Mouse (Mus musculus) forebrain, embryonic 14.5 days (tissue): ENCODE measurements around the gene Slc15a4. TPM values are rescaled to one million over a fixed set of nuclear protein-coding genes. Genes with fewer than 3 reads are reported as not detected.
A peak's percentile ranks its signal among the peaks of the same experiment; 100 is the strongest.

Experiments
- ATAC-seq: fragments of 200-750 bp; cut with Nextera tagmentation; 2 replicates; pipeline ENCODE4 v1.8.0; 2017; ENCODE audit warnings: mild to moderate bottlenecking, moderate library complexity
- DNase-seq: peaks from one replicate; pipeline ENCODE4 v3.0.0-alpha.2; 2015; ENCODE audit warnings: low spot score
- H3K27ac ChIP-seq: fragments of 300-500 bp; sonication (generic); 2 replicates; pipeline ENCODE4 v1.5.1; 2014; ENCODE audit warnings: low read depth, mild to moderate bottlenecking, control low read depth, low read length, moderate library complexity
- H3K27me3 ChIP-seq: fragments of 300-500 bp; sonication (generic); replicated peaks from 2 replicates; pipeline ENCODE4 v1.6.1; 2014; ENCODE audit warnings: low read length, control low read depth, mixed read lengths; ENCODE audit not compliant: control insufficient read depth, insufficient read depth
- H3K36me3 ChIP-seq: fragments of 300-500 bp; sonication (generic); 2 replicates; pipeline ENCODE4 v1.6.1; 2014; ENCODE audit warnings: low read length, control low read depth; ENCODE audit not compliant: control insufficient read depth, insufficient read depth
- H3K4me1 ChIP-seq: fragments of 300-500 bp; sonication (generic); 2 replicates; pipeline ENCODE4 v1.6.1; 2014; ENCODE audit warnings: antibody characterized with exemption, low read length, control low read depth; ENCODE audit not compliant: control insufficient read depth, insufficient read depth
- H3K4me2 ChIP-seq: fragments of 300-500 bp; sonication (generic); 2 replicates; pipeline ENCODE4 v1.6.1; 2014; ENCODE audit warnings: mild to moderate bottlenecking, control low read depth, low read length
- H3K4me3 ChIP-seq: fragments of 300-500 bp; sonication (generic); 2 replicates; pipeline ENCODE4 v1.5.1; 2014; ENCODE audit warnings: low read depth, low read length, control low read depth
- H3K9ac ChIP-seq: fragments of 300-500 bp; sonication (generic); 2 replicates; pipeline ENCODE4 v1.6.1; 2014; ENCODE audit warnings: mild to moderate bottlenecking, low read length, control low read depth, moderate library complexity
- H3K9me3 ChIP-seq: fragments of 300-500 bp; sonication (generic); replicated peaks from 2 replicates; pipeline ENCODE4 v1.6.1; 2016; ENCODE audit warnings: low read length, control low read depth, mixed read lengths; ENCODE audit not compliant: control insufficient read depth
- WGBS: fragments of 180-500 bp; shearing (Covaris S2); extraction: QIAGEN DNeasy Blood & Tissue Kit; methylation state at CpG from one replicate; pipeline ENCODE4 v1.1.7; 2014; 5-methylcytosine and 5-hydroxymethylcytosine counted together
- polyA plus RNA-seq: library from polyadenylated mRNA; unstranded; fragments of >200 nt; fragmentation: Nextera tagmentation; extraction: Ambion mirVana; gene quantifications from 2 replicates; pipeline ENCODE4 v1.2.1, GENCODE M21; 2014

Gene Slc15a4
- polyA plus RNA-seq, 1 experiment from 2014 or later = 18.2 TPM

DNA sequence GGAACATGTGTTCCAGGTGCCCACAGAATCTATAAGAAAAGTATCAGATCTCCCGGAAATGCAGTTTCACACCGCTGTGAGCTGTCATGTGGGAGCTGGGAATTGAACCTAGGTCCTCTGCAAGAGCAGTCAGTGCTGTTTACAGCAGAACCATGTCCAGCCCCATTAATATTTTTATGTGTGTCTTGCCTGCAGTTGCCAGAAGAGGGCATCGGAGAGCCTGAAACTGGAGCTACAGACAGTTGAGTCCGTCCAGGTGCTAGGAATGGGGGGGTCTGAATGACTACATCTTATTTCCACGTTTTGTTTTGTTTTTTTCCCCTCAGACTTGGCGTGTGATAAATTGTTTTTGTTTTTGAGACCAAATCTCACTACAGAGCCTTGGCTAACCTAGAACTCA is 15.3 kb upstream of the Slc15a4 start:
- WGBS = 80% methylated on average over 6 of the region's 6 CpGs

DNA sequence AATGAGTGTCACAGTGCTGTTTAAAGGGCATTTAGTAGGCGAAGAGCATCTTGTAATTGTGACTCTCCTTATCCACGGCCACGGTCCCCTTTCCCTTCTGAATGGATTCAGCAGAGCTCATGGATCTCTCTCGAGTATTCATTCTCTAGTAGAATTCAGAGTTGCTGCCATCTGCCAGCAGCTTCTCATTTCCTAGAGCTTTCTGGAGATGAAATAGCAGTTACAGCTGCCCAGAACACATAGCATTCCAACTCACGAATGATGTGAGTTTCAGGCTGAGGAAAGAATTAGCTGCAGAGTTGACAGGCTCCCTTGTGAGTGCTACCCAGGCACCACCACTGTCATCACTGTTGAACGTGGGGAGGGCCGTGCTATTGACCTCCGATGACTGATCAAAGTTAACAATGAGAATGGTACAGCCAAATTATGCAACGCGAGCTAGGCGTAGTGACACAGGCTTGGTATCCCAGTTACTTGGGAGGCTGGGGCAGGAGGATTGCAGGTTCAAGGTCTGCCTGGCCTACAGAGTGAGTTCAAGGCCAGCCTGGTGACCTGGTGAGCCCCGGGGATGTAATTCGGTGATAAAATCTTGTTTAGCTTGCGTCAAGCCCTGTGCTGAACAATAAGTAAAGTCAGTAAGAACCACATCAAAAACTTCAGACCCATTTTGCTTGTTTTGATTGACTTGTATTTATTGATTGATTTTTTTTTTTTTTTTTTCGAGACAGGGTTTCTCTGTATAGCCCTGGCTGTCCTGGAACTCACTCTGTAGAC is 8.7 kb upstream of the Slc15a4 start:
- Histone ChIP-seq H3K27ac (no peak overlapping the region), H3K36me3 (no peaks in the 10 kb centered on the region), H3K4me2 (no peak overlapping the region), H3K27me3 (no peaks in the 10 kb centered on the region), H3K4me1 (no peaks in the 10 kb centered on the region), H3K9ac (no peak overlapping the region), H3K4me3 (no peak overlapping the region), H3K9me3 (peaks cover 5% of the 10 kb centered on the region; the same call in 1 of the 2 replicates)
- no peak for DNase-seq
- no peak for ATAC-seq
- 94% methylated on average over 15 of the region's 15 CpGs for WGBS

More for the DNA sequence above, 15.3 kb upstream of the Slc15a4 start:
- DNase-seq (no peak), ATAC-seq (no peak)
- H3K4me3 ChIP-seq = no peak overlapping the region
- no peaks in the 10 kb centered on the region for H3K9me3 ChIP-seq
- no peaks in the 10 kb centered on the region for H3K36me3 ChIP-seq
- no peaks in the 10 kb centered on the region for H3K27me3 ChIP-seq
- H3K9ac ChIP-seq = no peak overlapping the region
- H3K27ac ChIP-seq = no peak overlapping the region
- no peak overlapping the region for H3K4me2 ChIP-seq
- H3K4me1 ChIP-seq = no peaks in the 10 kb centered on the region

DNA sequence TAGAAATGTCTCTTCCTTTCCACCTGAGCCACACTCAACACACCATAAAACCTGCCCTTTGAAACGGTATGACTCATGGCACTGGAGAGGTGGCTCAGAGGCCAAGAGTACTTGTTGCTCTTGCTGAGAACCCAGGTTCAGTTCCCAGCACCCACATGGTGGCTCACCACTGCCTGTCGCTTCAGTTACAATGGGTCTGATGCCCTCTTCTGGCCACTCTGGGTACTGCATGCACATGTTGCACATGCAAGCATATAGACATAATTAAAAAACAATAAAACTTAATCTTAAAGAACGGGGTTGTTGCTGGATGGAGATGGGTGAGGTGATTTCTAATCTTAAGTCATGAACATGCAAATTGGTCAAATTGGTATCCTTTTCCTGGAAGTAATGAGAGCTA is 7.7 kb upstream of the Slc15a4 start:
- DNase-seq = no peak
- H3K4me3 ChIP-seq = no peak overlapping the region
- 91% methylated on average over 3 of the region's 3 CpGs for WGBS

GRCm38 (mm10) chr5:127639635-127640034 is 6.9 kb upstream of the Slc15a4 start:
- DNase-seq (no peak), ATAC-seq (no peak)
- Histone ChIP-seq H3K27me3 (no peaks in the 10 kb centered on the region), H3K9me3 (peaks cover 5% of the 10 kb centered on the region; the same call in 1 of the 2 replicates), H3K9ac (no peak overlapping the region), H3K36me3 (no peaks in the 10 kb centered on the region), H3K27ac (no peak overlapping the region), H3K4me1 (no peaks in the 10 kb centered on the region), H3K4me3 (no peak overlapping the region), H3K4me2 (no peak overlapping the region)
- WGBS = 89% methylated on average over 13 of the region's 13 CpGs

More for the DNA sequence above, 7.7 kb upstream of the Slc15a4 start:
- H3K4me2 ChIP-seq = no peak overlapping the region
- no peak overlapping the region for H3K27ac ChIP-seq
- no peak overlapping the region for H3K9ac ChIP-seq
- H3K36me3 ChIP-seq = no peaks in the 10 kb centered on the region
- H3K27me3 ChIP-seq = no peaks in the 10 kb centered on the region
- ATAC-seq = no peak
- H3K9me3 ChIP-seq = peaks cover 5% of the 10 kb centered on the region; the same call in 1 of the 2 replicates
- H3K4me1 ChIP-seq = no peaks in the 10 kb centered on the region

GRCm38 (mm10) chr5:127639067-127639605 is 6.4 kb upstream of the Slc15a4 start:
- Histone ChIP-seq H3K27me3 (no peaks in the 10 kb centered on the region), H3K36me3 (no peaks in the 10 kb centered on the region), H3K9ac (no peak overlapping the region), H3K4me1 (no peaks in the 10 kb centered on the region), H3K9me3 (peaks cover 5% of the 10 kb centered on the region; the same call in 1 of the 2 replicates), H3K27ac (no peak overlapping the region), H3K4me3 (no peak overlapping the region), H3K4me2 (no peak overlapping the region)
- ATAC-seq (no peak), DNase-seq (no peak)
- WGBS = 84% methylated on average over 6 of the region's 6 CpGs

GRCm38 (mm10) chr5:127638177-127638576 is 5.5 kb upstream of the Slc15a4 start:
- H3K9ac ChIP-seq = no peak overlapping the region
- H3K27me3 ChIP-seq = no peaks in the 10 kb centered on the region
- H3K4me3 ChIP-seq = no peak overlapping the region
- H3K27ac ChIP-seq = no peak overlapping the region
- no peaks in the 10 kb centered on the region for H3K4me1 ChIP-seq
- H3K9me3 ChIP-seq = peaks cover 5% of the 10 kb centered on the region; the same call in 1 of the 2 replicates
- 92% methylated on average over 2 of the region's 2 CpGs for WGBS
- no peak for DNase-seq
- ATAC-seq = no peak
- H3K4me2 ChIP-seq = no peak overlapping the region
- H3K36me3 ChIP-seq = no peaks in the 10 kb centered on the region

DNA sequence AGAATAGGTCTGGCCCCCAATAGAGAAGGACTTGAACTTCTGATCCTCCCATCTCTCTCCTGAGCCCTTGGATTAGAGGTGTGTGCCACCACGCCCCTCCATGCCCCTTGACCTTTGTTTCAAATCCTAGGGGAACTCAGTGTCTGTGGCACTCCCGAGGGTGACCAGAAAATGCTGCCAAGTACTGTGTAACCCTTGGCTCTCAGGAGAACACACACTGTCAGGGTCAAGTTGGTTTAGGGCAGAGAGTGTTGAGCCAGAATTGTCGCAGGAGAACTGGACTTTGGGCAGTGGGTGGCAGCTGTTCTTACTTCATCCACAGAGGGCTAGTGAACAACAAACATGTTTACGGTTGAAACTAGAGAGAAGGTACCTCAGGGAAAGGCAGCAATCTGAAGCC is 4.9 kb upstream of the Slc15a4 start:
- H3K4me3 ChIP-seq = no peak overlapping the region
- no peak overlapping the region for H3K9ac ChIP-seq
- H3K9me3 ChIP-seq = peaks cover 5% of the 10 kb centered on the region; the same call in 1 of the 2 replicates
- DNase-seq = no peak
- no peak for ATAC-seq
- H3K4me1 ChIP-seq = no peaks in the 10 kb centered on the region
- H3K36me3 ChIP-seq = no peaks in the 10 kb centered on the region
- no peak overlapping the region for H3K4me2 ChIP-seq
- 87% methylated on average over 4 of the region's 4 CpGs for WGBS
- H3K27me3 ChIP-seq = no peaks in the 10 kb centered on the region
- no peak overlapping the region for H3K27ac ChIP-seq

GRCm38 (mm10) chr5:127633666-127634065 is 969 bp upstream of the Slc15a4 start:
- Histone ChIP-seq H3K9ac (no peak overlapping the region), H3K4me3 (no peak overlapping the region), H3K27ac (no peak overlapping the region), H3K27me3 (no peaks in the 10 kb centered on the region), H3K4me1 (0 out of 2 replicates have a peak, but pooled peaks cover 2% of the 10 kb centered on the region), H3K4me2 (no peak overlapping the region), H3K36me3 (no peaks in the 10 kb centered on the region), H3K9me3 (no peaks in the 10 kb centered on the region)
- WGBS = 93% methylated on average over 7 of the region's 7 CpGs
- DNase-seq (no peak), ATAC-seq (no peak)

GRCm38 (mm10) chr5:127633188-127633587 is 491 bp upstream of the Slc15a4 start:
- no peak for DNase-seq
- Histone ChIP-seq H3K27me3 (no peaks in the 10 kb centered on the region), H3K4me2 (peak overlapping the region; percentile 96), H3K4me3 (peak overlapping the region; percentile 60; the same call in 1 of the 2 replicates), H3K9me3 (no peaks in the 10 kb centered on the region), H3K27ac (no peak overlapping the region), H3K4me1 (0 out of 2 replicates have a peak, but pooled peaks cover 2% of the 10 kb centered on the region), H3K9ac (no peak overlapping the region), H3K36me3 (no peaks in the 10 kb centered on the region)
- no peak for ATAC-seq
- 33% methylated on average over 4 of the region's 4 CpGs for WGBS
